Mouse (Mus musculus) spleen, adult 2 months (tissue): ENCODE measurements around the gene Lax1. TPM values are rescaled to one million over a fixed set of nuclear protein-coding genes. Genes with fewer than 3 reads are reported as not detected.
"Not testable (repeated sequence)": the region's sequence is repeated elsewhere in the genome, so short reads cannot be mapped to it uniquely, and the experiment has no call there.

Experiments used
- DNase-seq, 2 experiments: peaks; one replicate each; pipeline versions ENCODE4 v3.0.0 to v3.0.0-alpha.2; 2012 to 2021; ENCODE audit warnings: low spot score in 2 of 2, low read depth in 1 of 2
- H3K27ac ChIP-seq: fragments of 200-500 bp; 2 replicates; pipeline ENCODE4 v1.5.1; 2012; ENCODE audit warnings: low read length, inconsistent platforms; ENCODE audit not compliant: insufficient read depth
- H3K27me3 ChIP-seq: fragments of 200-500 bp; 2 replicates; pipeline ENCODE4 v1.6.1; 2012; ENCODE audit warnings: mild to moderate bottlenecking, moderate library complexity, low read length, inconsistent platforms; ENCODE audit not compliant: control insufficient read depth, insufficient read depth
- H3K36me3 ChIP-seq: fragments of 200-500 bp; 2 replicates; pipeline ENCODE4 v1.6.1; 2012; ENCODE audit warnings: mild to moderate bottlenecking, low read length, inconsistent platforms; ENCODE audit not compliant: control insufficient read depth, insufficient read depth
- H3K4me1 ChIP-seq: fragments of 200-500 bp; 2 replicates; pipeline ENCODE4 v1.6.1; 2011; ENCODE audit warnings: inconsistent platforms; ENCODE audit not compliant: control insufficient read depth, insufficient read depth, insufficient read length
- H3K4me3 ChIP-seq: fragments of 200-500 bp; 2 replicates; pipeline ENCODE4 v1.5.1; 2011; ENCODE audit warnings: mild to moderate bottlenecking, inconsistent platforms; ENCODE audit not compliant: insufficient read depth, insufficient read length; ENCODE audit errors: extremely low read depth
- CTCF ChIP-seq: fragments of 200-500 bp; IDR thresholded peaks from 2 replicates; pipeline ENCODE4 v1.5.1; 2011; ENCODE audit warnings: mild to moderate bottlenecking, inconsistent platforms; ENCODE audit not compliant: insufficient read depth, insufficient read length, insufficient replicate concordance; ENCODE audit errors: extremely low read depth
- POLR2A ChIP-seq: fragments of 200-500 bp; IDR thresholded peaks from 2 replicates; pipeline ENCODE4 v1.6.1; 2011; ENCODE audit warnings: low read depth, low read length, inconsistent platforms
- WGBS: fragments of 180-500 bp; shearing (Covaris S2); methylation state at CpG from one replicate; pipeline ENCODE4 v1.1.7; 2018; 5-methylcytosine and 5-hydroxymethylcytosine counted together
- polyA plus RNA-seq: library from polyadenylated mRNA; depleted of rRNA; stranded (reverse); fragments of >200 nt; gene quantifications from 2 replicates; pipeline ENCODE4 v1.2.3, GENCODE M21; 2012

Gene Lax1
- polyA plus RNA-seq, 1 experiment: 35.4 TPM

DNA sequence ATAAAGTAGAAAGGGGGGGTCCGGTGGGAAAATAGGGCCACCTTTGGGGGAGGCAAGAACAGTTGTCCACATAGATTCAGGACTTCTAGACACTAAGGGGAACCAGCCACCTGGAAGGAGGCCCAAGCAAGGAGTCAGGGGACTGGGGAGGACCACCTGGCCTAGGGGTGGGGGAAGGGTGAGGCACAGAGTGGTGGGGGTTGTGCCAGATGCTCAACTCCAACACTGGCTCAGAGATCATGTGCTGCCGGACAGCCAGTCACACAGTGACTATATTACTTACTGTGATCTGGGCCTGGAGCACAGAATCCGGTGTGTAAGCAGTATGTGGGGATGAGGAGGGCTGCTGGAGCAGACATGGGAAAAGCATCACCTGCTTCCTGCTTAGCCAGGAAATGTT, 19.4 kb upstream of the Lax1 start:
- TF ChIP-seq CTCF (no peak), POLR2A (no peak)
- H3K36me3 ChIP-seq: no peaks in the 10 kb centered on the region
- H3K4me1 ChIP-seq: no peaks in the 10 kb centered on the region; the same call in 1 of the 2 replicates
- no peak overlapping the region for H3K27ac ChIP-seq
- 86% methylated on average over 3 of the region's 3 CpGs for WGBS
- H3K4me3 ChIP-seq: no peak overlapping the region
- H3K27me3 ChIP-seq: no peaks in the 10 kb centered on the region
- DNase-seq: no peak

DNA sequence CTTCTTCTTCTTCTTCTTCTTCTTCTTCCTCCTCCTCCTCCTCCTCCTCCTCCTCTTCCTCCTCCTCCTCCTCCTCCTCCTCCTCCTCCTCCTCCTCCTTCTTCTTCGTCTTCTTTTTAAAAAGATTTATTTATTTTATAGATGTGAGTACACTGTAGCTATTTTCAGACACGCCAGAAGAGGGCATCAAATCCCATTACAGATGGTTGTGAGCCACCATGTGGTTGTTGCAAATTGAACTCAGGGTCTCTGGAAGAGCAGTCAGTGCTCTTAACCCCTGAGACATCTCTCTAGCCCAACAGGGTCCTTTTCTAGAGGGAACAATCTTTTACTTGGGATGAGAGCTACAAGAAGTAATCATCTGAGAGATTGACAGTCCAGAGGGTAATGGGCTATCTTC, 11.9 kb upstream of the Lax1 start:
- peak in 1 of 2 experiments; percentile 40 for DNase-seq
- H3K4me3 ChIP-seq, H3K27me3 ChIP-seq, H3K36me3 ChIP-seq, H3K4me1 ChIP-seq, H3K27ac ChIP-seq: not testable (repeated sequence)
- TF ChIP-seq CTCF: 0 out of 2 replicates have a peak, but pooled peaks have one; percentile 25
- WGBS: 37% methylated on average over 1 of the region's 2 CpGs

DNA sequence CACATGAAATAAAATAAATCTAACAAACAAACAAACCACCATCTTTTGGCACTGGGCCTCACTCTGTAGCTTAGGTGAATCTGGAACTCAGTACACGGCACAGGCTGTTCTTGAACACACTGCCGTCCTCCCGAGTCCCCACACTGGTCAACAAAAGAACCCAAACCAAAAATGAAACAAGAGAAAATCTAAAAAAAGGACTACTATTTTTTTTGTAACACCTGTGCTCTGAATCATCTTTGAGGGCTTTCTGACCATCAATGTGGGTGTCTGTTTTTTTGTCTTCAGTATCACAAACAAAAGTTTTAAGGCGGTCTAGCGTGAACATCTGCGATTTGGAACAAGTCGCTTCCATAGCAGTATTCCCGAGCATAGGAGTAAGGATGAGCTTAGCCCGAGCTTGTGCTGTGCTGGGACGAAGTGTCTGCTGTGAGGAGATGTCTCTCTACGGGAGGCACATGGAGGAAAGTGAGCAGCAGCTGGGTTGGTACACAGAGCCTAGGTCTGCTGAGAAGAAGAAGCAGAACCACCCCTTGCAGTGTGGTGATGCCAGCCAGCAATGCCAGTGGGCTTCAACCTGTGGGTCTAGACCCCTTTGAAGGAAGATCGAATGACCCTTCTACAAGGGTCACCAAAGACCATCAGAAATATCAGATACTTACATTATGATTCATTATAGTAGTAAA, 8.2 kb upstream of the Lax1 start:
- no peaks in the 10 kb centered on the region for H3K27me3 ChIP-seq
- H3K36me3 ChIP-seq: no peaks in the 10 kb centered on the region
- H3K27ac ChIP-seq: peak overlapping the region; percentile 82
- WGBS: 67% methylated on average over 12 of the region's 12 CpGs
- no peak for TF ChIP-seq POLR2A
- no peak for TF ChIP-seq CTCF
- H3K4me3 ChIP-seq: no peak overlapping the region
- peak in 1 of 2 experiments; percentile 20 for DNase-seq
- H3K4me1 ChIP-seq: peaks cover 34% of the 10 kb centered on the region; the same call in 1 of the 2 replicates

DNA sequence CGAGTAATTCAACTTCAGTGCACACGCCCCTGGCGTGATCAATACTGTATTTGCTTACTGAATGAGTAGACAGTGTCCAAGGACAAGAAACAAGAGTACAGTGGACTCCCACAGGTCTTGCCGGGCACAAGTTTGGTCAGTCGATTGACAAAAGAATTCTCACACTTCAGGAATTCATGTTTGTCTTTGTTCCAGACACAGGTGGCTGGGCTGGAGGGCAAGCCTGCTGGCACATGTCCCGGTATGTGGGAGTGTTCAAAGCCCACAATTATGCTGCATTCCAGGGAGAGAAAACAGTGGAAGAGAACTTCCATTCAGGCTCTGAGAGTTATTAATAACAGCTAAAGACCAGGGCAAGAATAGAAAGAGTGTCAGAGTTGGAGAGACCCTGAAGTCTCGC, 6.0 kb upstream of the Lax1 start:
- WGBS: 62% methylated on average over 7 of the region's 7 CpGs
- peak overlapping the region; percentile 59; the same call in 1 of the 2 replicates for H3K27ac ChIP-seq

DNA sequence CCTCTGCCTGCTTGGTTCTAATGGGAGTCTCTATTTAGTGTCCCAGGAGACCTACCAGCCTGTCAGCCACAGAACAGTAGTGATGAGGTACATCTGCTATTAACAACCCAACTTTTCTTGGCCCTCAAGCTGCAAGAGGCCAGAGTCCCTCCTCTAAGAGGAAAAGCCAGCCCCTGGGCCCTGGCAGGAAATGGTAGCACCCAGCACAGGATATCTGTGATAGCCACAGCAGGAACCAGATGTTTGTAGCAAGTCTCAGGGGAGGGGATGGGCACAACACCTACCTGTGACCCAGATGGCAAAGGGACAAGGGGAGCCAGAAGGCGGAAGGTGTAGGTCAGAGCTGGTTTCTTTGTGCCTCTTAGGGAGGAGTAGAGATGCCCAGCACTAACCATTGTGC, 5.0 kb upstream of the Lax1 start:
- peak; percentile 53 to 76 for DNase-seq
- H3K4me1 ChIP-seq: peaks cover 53% of the 10 kb centered on the region; the same call in 1 of the 2 replicates
- H3K36me3 ChIP-seq: no peaks in the 10 kb centered on the region
- TF ChIP-seq POLR2A (no peak), CTCF (no peak)
- no peaks in the 10 kb centered on the region for H3K27me3 ChIP-seq
- WGBS: 15% methylated on average over 1 of the region's 1 CpGs
- no peak overlapping the region for H3K4me3 ChIP-seq
- peak overlapping the region; percentile 83 for H3K27ac ChIP-seq

More for the DNA sequence above, 6.0 kb upstream of the Lax1 start:
- Histone ChIP-seq H3K27me3 (no peaks in the 10 kb centered on the region), H3K4me3 (no peak overlapping the region), H3K36me3 (no peaks in the 10 kb centered on the region), H3K4me1 (peaks cover 46% of the 10 kb centered on the region; the same call in 1 of the 2 replicates)
- TF ChIP-seq POLR2A: no peak
- TF ChIP-seq CTCF: no peak
- DNase-seq: no peak

DNA sequence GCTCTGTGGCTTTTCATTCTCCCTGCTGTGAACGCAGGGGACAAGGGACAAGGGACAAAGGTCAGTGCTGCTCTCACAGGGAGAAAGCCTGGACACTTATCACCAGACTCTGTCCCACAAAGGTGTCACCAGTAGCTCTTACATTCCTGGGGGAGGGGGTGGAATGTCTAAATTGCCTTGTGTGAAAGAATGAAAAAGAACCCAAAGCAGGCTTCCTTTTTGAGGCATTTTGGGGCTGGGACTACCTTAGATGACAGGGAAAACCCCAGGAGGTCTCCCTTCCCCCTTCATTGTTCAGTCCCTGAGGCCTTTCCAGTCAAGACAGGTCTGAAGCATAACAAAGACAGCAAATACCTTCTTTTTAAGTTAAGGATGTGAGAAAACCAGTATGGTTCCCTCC, 4.4 kb upstream of the Lax1 start:
- no peak for TF ChIP-seq POLR2A
- TF ChIP-seq CTCF: no peak
- no peaks in the 10 kb centered on the region for H3K27me3 ChIP-seq
- no peaks in the 10 kb centered on the region for H3K36me3 ChIP-seq
- H3K4me3 ChIP-seq: no peak overlapping the region
- WGBS: 38% methylated on average over 1 of the region's 1 CpGs
- DNase-seq: no peak
- H3K4me1 ChIP-seq: peaks cover 53% of the 10 kb centered on the region; the same call in 1 of the 2 replicates
- H3K27ac ChIP-seq: peak overlapping the region; percentile 83

DNA sequence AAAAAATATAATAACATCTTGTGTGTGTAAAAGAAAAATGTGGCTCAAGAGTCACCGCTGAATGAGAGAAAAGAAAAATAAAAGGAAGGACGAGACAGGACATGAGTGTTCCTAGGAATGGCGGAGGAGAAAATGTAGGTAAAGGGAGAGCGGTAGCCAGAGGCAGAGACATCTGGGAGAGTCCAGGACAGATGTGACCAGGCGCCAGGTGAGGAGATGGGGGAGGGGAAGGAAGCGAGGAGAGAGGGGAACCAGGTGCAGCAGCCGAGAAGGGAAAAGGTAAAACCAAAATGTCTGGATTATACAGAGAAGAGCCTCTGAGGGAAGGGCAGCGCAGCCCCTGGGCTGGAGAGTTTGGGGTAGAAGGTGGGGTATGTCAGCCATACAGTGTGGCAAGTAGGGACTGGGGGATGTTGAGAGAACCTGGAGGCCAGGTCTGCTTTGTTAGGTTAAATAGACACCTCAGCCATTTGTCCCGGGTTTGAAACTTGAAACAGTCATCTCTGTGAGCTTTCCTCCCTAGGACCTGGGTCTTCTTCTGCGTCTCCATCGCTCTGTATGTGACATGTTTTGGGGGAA, 3.7 kb upstream of the Lax1 start:
- Histone ChIP-seq H3K4me3 (no peak overlapping the region), H3K27me3 (no peaks in the 10 kb centered on the region), H3K27ac (peak overlapping the region; percentile 83), H3K36me3 (no peaks in the 10 kb centered on the region), H3K4me1 (peaks cover 53% of the 10 kb centered on the region; the same call in 1 of the 2 replicates)
- TF ChIP-seq CTCF (no peak), POLR2A (no peak)
- DNase-seq: no peak
- WGBS: 81% methylated on average over 11 of the region's 11 CpGs
